Mouse (Mus musculus) liver, postnatal 0 days (tissue): Measurements from ENCODE around the gene Klhdc4. TPM values are rescaled to one million over a fixed set of nuclear protein-coding genes. Genes with fewer than 3 reads are reported as not detected.

Experiments used
- ATAC-seq: fragments of 200-750 bp; cut with Nextera tagmentation; 2 replicates; pipeline ENCODE4 v1.8.0; 2017; ENCODE audit warnings: mild to moderate bottlenecking, moderate library complexity
- DNase-seq: peaks from one replicate; pipeline ENCODE4 v3.0.0-alpha.2; 2016
- H3K27ac ChIP-seq: fragments of 300-500 bp; sonication (generic); 2 replicates; pipeline ENCODE4 v1.5.1; 2014; ENCODE audit warnings: antibody characterized with exemption, moderate library complexity, mild to moderate bottlenecking, low read depth
- H3K27me3 ChIP-seq: fragments of 300-500 bp; sonication (generic); 2 replicates; pipeline ENCODE4 v1.6.1; 2014; ENCODE audit warnings: low read length, control low read depth, mixed read lengths; ENCODE audit not compliant: insufficient read depth
- H3K36me3 ChIP-seq: fragments of 300-500 bp; sonication (generic); replicated peaks from 2 replicates; pipeline ENCODE4 v1.6.1; 2014; ENCODE audit warnings: mild to moderate bottlenecking, control low read depth, low read length, moderate library complexity, mixed read lengths; ENCODE audit not compliant: insufficient read depth
- H3K4me1 ChIP-seq: fragments of 300-500 bp; sonication (generic); 2 replicates; pipeline ENCODE4 v1.6.1; 2014; ENCODE audit warnings: antibody characterized with exemption, mild to moderate bottlenecking, control low read depth; ENCODE audit not compliant: insufficient read depth
- H3K4me2 ChIP-seq: fragments of 300-500 bp; sonication (generic); 2 replicates; pipeline ENCODE4 v1.6.1; 2014; ENCODE audit warnings: low read depth, mild to moderate bottlenecking, low read length, moderate library complexity, mixed read lengths
- H3K4me3 ChIP-seq: fragments of 300-500 bp; sonication (generic); 2 replicates; pipeline ENCODE4 v1.5.1; 2014; ENCODE audit warnings: low read depth, low read length
- H3K9ac ChIP-seq: fragments of 300-500 bp; sonication (generic); replicated peaks from 2 replicates; pipeline ENCODE4 v1.6.1; 2014; ENCODE audit warnings: mild to moderate bottlenecking, moderate library complexity
- H3K9me3 ChIP-seq: fragments of 300-500 bp; sonication (generic); 2 replicates; pipeline ENCODE4 v1.6.1; 2016; ENCODE audit warnings: mild to moderate bottlenecking, control low read depth, low read length, mixed read lengths
- CTCF ChIP-seq: sonication (generic); IDR thresholded peaks from 2 replicates; pipeline ENCODE4 v1.5.1; 2016; ENCODE audit warnings: antibody characterized with exemption, low read depth
- EP300 ChIP-seq: IDR thresholded peaks from 2 replicates; pipeline ENCODE4 v1.6.1; 2016; ENCODE audit warnings: antibody characterized with exemption, low read depth, mild to moderate bottlenecking
- WGBS: fragments of 180-500 bp; shearing (Covaris S2); extraction: QIAGEN DNeasy Blood & Tissue Kit; methylation state at CpG from one replicate; pipeline ENCODE4 v1.1.7; 2014; ENCODE audit not compliant: insufficient replicate concordance; 5-methylcytosine and 5-hydroxymethylcytosine counted together
- polyA plus RNA-seq: library from polyadenylated mRNA; unstranded; fragments of >200 nt; fragmentation: Nextera tagmentation; extraction: Ambion mirVana; gene quantifications from 2 replicates; pipeline ENCODE4 v1.2.1, GENCODE M21; 2015

The Klhdc4 gene
- 8.2 and 8.7 TPM in 2 replicates for polyA plus RNA-seq

DNA sequence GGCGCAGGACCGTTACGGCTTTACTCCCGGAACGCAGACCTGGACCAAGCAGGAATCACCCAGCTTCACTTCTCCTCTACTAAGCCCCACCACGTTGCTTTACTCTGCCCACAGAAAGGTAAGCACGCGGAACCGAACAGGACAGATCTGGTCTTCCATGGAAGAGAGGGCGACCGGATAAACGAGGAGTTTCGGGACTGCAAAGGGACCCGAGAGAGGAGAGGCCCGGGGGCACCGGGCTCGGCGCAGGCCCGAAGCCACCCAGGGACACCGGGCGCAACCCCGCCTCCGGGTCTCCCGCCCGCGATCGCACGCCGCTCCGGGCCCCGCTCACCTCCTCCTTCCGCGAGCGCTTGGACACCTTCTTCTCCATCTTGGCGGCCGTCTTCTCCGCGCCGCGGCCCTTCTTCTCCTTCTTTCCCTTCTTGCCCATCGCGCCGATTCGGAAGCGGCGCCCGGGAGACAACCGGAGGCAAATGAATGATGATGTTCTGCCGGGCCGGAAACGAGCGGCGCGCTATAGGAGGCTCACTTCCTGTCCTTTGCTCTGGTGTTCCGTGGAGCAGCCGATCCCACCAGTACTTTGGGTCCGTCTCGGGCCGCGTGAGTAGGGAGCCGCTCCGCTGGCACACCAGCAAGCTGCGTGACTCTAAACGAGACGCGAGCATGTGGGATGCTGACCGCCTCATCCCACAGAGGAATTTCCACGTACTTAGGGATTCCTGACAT, at the start of gene Klhdc4:
Gene Klhdc4, minus strand, starts transcription at position 522 of the 729 bp plus-strand sequence.
- Histone ChIP-seq H3K27ac (0 out of 2 replicates have a peak within 1 kb of the TSS, but pooled peaks have one; percentile 23), H3K4me2 (peak within 1 kb of the TSS; percentile 97), H3K27me3 (no peaks in the 10 kb centered on the region), H3K9me3 (no peaks in the 10 kb centered on the region), H3K36me3 (no peaks in the 10 kb centered on the region), H3K9ac (peak within 1 kb of the TSS; percentile 83), H3K4me3 (peak within 1 kb of the TSS; percentile 90), H3K4me1 (peaks cover 18% of the 10 kb centered on the region)
- WGBS = under 1% methylated on average over 64 of the region's 68 CpGs
- peak; percentile 98 for ATAC-seq
- peak; percentile 90 for DNase-seq
- no peak; the same call in 1 of the 2 replicates for TF ChIP-seq EP300
- no peak for TF ChIP-seq CTCF

GRCm38 (mm10) chr8:121877828-121878480, 48.6 kb upstream of the Klhdc4 start:
- DNase-seq (no peak), ATAC-seq (no peak)
- 84% methylated on average over 7 of the region's 7 CpGs for WGBS
- no peak for TF ChIP-seq CTCF
- TF ChIP-seq EP300 = no peak
- H3K36me3 ChIP-seq = peaks cover 18% of the 10 kb centered on the region
- H3K9me3 ChIP-seq = no peaks in the 10 kb centered on the region
- H3K9ac ChIP-seq = no peak overlapping the region
- peaks cover 11% of the 10 kb centered on the region for H3K4me1 ChIP-seq
- H3K27me3 ChIP-seq = 0 out of 2 replicates have a peak, but pooled peaks cover under 1% of the 10 kb centered on the region
- no peak overlapping the region for H3K4me3 ChIP-seq
- H3K4me2 ChIP-seq = no peak overlapping the region
- H3K27ac ChIP-seq = no peak overlapping the region

- ATAC-seq = no peak
- peaks cover 10% of the 10 kb centered on the region; the same call in 1 of the 2 replicates for H3K36me3 ChIP-seq
- 16% methylated on average over 5 of the region's 5 CpGs for WGBS
- H3K4me2 ChIP-seq = peak overlapping the region; percentile 24; the same call in 1 of the 2 replicates
- no peak overlapping the region for H3K4me3 ChIP-seq
- H3K9me3 ChIP-seq = no peaks in the 10 kb centered on the region
- H3K27ac ChIP-seq = no peak overlapping the region
- DNase-seq = no peak
- peaks cover 14% of the 10 kb centered on the region for H3K4me1 ChIP-seq
- no peak overlapping the region for H3K9ac ChIP-seq
- H3K27me3 ChIP-seq = 0 out of 2 replicates have a peak, but pooled peaks cover 4% of the 10 kb centered on the region
- no peak for TF ChIP-seq CTCF
- TF ChIP-seq EP300 = no peak
Measured at GRCm38 (mm10) chr8:121877212-121877611, 47.8 kb upstream of the Klhdc4 start.

DNA sequence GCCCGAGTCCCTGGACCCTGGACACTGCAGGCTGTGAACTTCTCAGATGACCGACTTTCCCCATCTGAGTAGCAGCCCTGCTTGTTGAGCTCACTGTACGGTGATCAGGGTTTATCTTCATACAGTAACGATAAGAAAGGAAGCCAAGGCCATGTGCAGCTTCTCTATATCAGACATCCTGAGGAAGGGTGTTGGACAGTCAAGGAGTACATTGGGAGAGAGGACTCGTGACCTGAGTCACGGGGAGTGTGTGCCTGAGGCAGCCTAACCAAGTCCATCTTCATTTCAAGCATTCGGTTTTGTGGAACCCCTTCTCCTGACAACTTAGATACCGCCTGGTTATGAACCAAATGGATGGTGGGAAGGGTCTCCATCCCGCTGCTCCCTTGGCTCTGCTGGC, 46.1 kb upstream of the Klhdc4 start:
- Histone ChIP-seq H3K27ac (0 out of 2 replicates have a peak overlapping the region, but pooled peaks have one; percentile 26), H3K4me1 (peaks cover 20% of the 10 kb centered on the region)

DNA sequence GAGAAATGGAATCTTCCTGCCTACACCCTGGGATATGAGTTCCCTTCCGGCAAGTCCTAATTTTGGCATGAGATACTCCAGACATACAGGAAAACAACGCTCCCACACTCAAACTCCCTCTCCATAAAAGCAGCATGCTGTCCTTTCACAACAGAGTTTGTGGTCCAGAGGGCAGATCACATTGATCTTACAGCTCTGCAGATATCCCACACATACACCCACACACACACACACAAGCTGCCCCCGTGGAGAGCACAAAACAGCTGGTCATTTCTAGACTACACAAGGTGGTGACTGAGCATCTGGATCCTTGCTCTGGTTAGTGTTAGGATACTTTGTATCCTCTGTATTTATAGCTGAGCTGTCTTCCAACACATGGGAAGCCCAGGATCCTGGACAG, 45.7 kb upstream of the Klhdc4 start:
- H3K36me3 ChIP-seq = 0 out of 2 replicates have a peak, but pooled peaks cover 3% of the 10 kb centered on the region
- peak; percentile 52 for ATAC-seq
- no peak overlapping the region for H3K9ac ChIP-seq
- no peaks in the 10 kb centered on the region for H3K9me3 ChIP-seq
- H3K27ac ChIP-seq = peak overlapping the region; percentile 26; the same call in 1 of the 2 replicates
- DNase-seq = no peak
- WGBS = 48% methylated on average over 3 of the region's 3 CpGs
- no peak overlapping the region for H3K4me3 ChIP-seq
- peaks cover 20% of the 10 kb centered on the region for H3K4me1 ChIP-seq
- H3K27me3 ChIP-seq = 0 out of 2 replicates have a peak, but pooled peaks cover 4% of the 10 kb centered on the region
- TF ChIP-seq CTCF (no peak), EP300 (no peak)
- no peak overlapping the region for H3K4me2 ChIP-seq

More for the DNA sequence above, 46.1 kb upstream of the Klhdc4 start:
- Histone ChIP-seq H3K27me3 (0 out of 2 replicates have a peak, but pooled peaks cover 4% of the 10 kb centered on the region), H3K36me3 (peaks cover 3% of the 10 kb centered on the region; the same call in 1 of the 2 replicates), H3K9ac (no peak overlapping the region), H3K4me2 (no peak overlapping the region), H3K4me3 (no peak overlapping the region), H3K9me3 (no peaks in the 10 kb centered on the region)
- TF ChIP-seq CTCF = no peak
- no peak for TF ChIP-seq EP300
- DNase-seq (no peak), ATAC-seq (peak; percentile 22; the same call in 1 of the 2 replicates)
- 58% methylated on average over 9 of the region's 9 CpGs for WGBS

- Histone ChIP-seq H3K9me3 (no peaks in the 10 kb centered on the region), H3K4me3 (no peak overlapping the region), H3K9ac (no peak overlapping the region), H3K27me3 (0 out of 2 replicates have a peak, but pooled peaks cover 4% of the 10 kb centered on the region), H3K4me2 (no peak overlapping the region), H3K4me1 (peaks cover 20% of the 10 kb centered on the region), H3K27ac (no peak overlapping the region), H3K36me3 (no peaks in the 10 kb centered on the region)
- ATAC-seq (peak; percentile 68), DNase-seq (peak; percentile 78)
- TF ChIP-seq EP300 = no peak
- peak; percentile 93 for TF ChIP-seq CTCF
- WGBS = 51% methylated on average over 9 of the region's 9 CpGs
Measured at GRCm38 (mm10) chr8:121874031-121874430, 44.7 kb upstream of the Klhdc4 start.
